Mouse (Mus musculus) lung, adult 2 months (tissue): ENCODE results near the gene Gm49601.

ENCODE experiments used
- CTCF ChIP-seq: fragments of 200-500 bp; IDR thresholded peaks from 2 replicates; pipeline ENCODE4 v1.5.1; 2011; ENCODE audit warnings: mild to moderate bottlenecking, low read length, control low read depth; ENCODE audit not compliant: insufficient read depth
- POLR2A ChIP-seq: fragments of 200-500 bp; IDR thresholded peaks from 2 replicates; pipeline ENCODE4 v1.6.1; 2011; ENCODE audit warnings: low read depth, mild to moderate bottlenecking, control low read depth, low read length, borderline replicate concordance; ENCODE audit errors: extremely low read depth

DNA sequence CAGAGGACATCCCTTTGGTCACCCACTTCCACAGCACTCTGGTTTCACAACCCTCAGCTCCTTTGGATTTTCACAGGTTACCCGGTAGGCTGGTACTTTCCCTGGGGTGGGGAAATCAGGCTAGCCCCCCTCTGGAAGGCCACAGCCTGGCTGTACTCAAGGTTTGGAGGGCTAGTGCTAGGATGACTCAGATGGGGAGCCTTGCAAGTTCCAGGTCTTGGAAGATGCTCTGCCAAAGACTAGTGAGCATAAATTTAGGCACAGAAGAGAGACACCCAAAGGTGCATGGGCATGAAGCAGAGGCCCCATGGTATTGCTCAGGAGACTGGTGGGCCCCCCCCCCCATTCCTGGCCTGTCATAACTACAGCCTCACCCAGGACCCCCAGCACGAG, 2.7 kb upstream of the Gm49601 start:
- TF ChIP-seq CTCF (no peak), POLR2A (no peak)
